Mouse (Mus musculus): ENCODE data around the gene Pagr1b.

DNA sequence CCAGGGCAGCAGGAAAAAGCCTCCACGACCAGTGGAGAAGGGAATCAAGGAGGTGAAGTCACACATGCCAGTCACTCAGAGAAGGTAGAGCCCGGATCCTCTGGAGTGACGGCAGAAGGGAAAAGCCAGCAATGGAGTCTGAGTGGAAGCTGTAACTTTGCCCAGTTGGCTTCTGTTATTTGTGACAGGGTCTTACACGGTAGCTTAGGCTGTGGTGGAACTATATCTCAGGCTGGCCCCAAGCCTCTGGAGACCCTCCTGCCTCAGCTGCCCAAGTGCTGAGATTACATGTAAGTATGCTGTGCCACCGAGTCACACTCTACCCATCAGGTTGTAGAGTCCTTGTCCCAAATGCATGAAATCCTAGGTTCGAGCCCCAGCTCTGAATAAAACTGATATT is 2.9 kb downstream of the Pagr1b start:
- TF ChIP-seq KAT2A (conservative IDR thresholded peaks at IDR 0.05; ENCODE audit: low read depth, low read length) (no peak), CTCF (IDR thresholded peaks at IDR 0.05 in 2 of 3, conservative IDR thresholded peaks at IDR 0.05 in 1 of 3; ENCODE audit: control insufficient read depth in 1 of 3, insufficient read depth in 1 of 3, low read depth in 2 of 3, low read length in 3 of 3, poor library complexity in 1 of 3, severe bottlenecking in 1 of 3) (no peak), POLR2A (IDR thresholded peaks at IDR 0.05; ENCODE audit: control insufficient read depth in 1 of 2, insufficient read depth in 1 of 2, low read depth in 1 of 2, low read length in 2 of 2, poor library complexity in 1 of 2) (no peak), UBTF (IDR thresholded peaks at IDR 0.05; ENCODE audit: borderline replicate concordance, insufficient read depth, low read depth, low read length) (no peak), RAD21 (IDR thresholded peaks at IDR 0.05; ENCODE audit: low read depth, low read length) (no peak), E2F4 (IDR thresholded peaks at IDR 0.05; ENCODE audit: borderline replicate concordance, low read depth, low read length) (no peak), EP300 (IDR thresholded peaks at IDR 0.05; ENCODE audit: low read depth in 1 of 2, low read length in 2 of 2) (no peak), USF1 (IDR thresholded peaks at IDR 0.05; ENCODE audit: low read depth, low read length) (no peak), NELFE (IDR thresholded peaks at IDR 0.05; ENCODE audit: low read depth, low read length) (no peak)
